10 mouse cellular contexts compared by ENCODE assay signal in the genomic region with DNA sequence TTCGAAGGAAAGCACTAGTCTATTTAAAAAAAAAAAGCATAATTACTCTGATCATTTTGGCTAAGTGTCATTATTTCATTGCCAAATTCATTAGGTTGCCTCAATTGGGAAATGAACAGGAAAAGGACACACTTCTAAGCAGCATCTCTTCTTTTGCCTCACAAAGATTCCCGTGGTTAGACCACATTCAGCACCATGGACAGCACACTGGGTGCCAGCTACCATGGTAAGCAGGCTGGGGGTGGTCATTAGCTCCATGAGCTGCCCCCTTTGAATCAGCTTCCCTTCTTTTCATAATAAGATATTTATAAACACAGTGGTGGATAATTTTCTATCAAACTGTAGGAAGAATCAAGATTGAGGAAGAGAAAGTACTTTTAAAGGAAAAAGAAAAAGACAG. TPM values are rescaled to one million over a fixed set of nuclear protein-coding genes. Genes with fewer than 3 reads are reported as not detected.
A peak's percentile ranks its signal among the peaks of the same experiment; 100 is the strongest.
DNase-seq lines count a peak whose midpoint lies in the region; ATAC-seq and TF ChIP-seq lines count a peak whose summit lies in the region.
"Had no signal": no experiment of that assay in that cellular context is flagged by ENCODE, and none has a peak within 500 bp of the region (broad histone marks: within the 10 kb centered on the region; RNA-seq: fewer than 3 reads in every experiment).

No protein-coding gene starts in this region.

- ATAC-seq in kidney, embryonic 14.5 days (ENCODE audit: low FRiP score, low TSS enrichment): no peak

- H3K4me1 ChIP-seq in kidney, embryonic 14.5 days (ENCODE audit: control insufficient read depth, insufficient read depth, low read length): no peaks in the 10 kb centered on the region
- no peaks in the 10 kb centered on the region for H3K4me1 ChIP-seq in ES-E14 (ENCODE audit: control insufficient read depth in 2 of 2, insufficient read depth in 2 of 2, low read length in 2 of 2, poor library complexity in 1 of 2)
- H3K4me1 ChIP-seq: limb, embryonic 15.5 days had no signal

- H3K4me3 ChIP-seq in kidney, embryonic 14.5 days (ENCODE audit: low read length): no peak overlapping the region
- H3K4me3 ChIP-seq in ES-E14 (ENCODE audit: insufficient read depth in 1 of 2, low read depth in 1 of 2, low read length in 2 of 2, poor library complexity in 1 of 2, severe bottlenecking in 1 of 2): no peak overlapping the region
- H3K4me3 ChIP-seq: limb, embryonic 15.5 days; neural tube, embryonic 13.5 days had no signal

- no peak overlapping the region for H3K27ac ChIP-seq in kidney, embryonic 14.5 days (ENCODE audit: low read depth, low read length)
- H3K27ac ChIP-seq in ES-E14 (ENCODE audit: insufficient read depth, low read depth, low read length, poor library complexity, severe bottlenecking): no peak overlapping the region
- H3K27ac ChIP-seq: limb, embryonic 15.5 days; neural tube, embryonic 13.5 days had no signal

- no peaks in the 10 kb centered on the region for H3K9me3 ChIP-seq in kidney, embryonic 14.5 days (ENCODE audit: control insufficient read depth, low read length)
- no peaks in the 10 kb centered on the region for H3K9me3 ChIP-seq in ES-E14 (ENCODE audit: control insufficient read depth, insufficient read depth, low read depth, low read length)
- H3K9me3 ChIP-seq: limb, embryonic 15.5 days; neural tube, embryonic 13.5 days had no signal

- H3K9ac ChIP-seq in kidney, embryonic 14.5 days (ENCODE audit: low read depth, low read length): no peak overlapping the region
- no peak overlapping the region for H3K9ac ChIP-seq in ES-E14 (ENCODE audit: insufficient read depth, low read depth, low read length, poor library complexity, severe bottlenecking)
- H3K9ac ChIP-seq: limb, embryonic 15.5 days; neural tube, embryonic 13.5 days had no signal

- in situ Hi-C loops in ES-E14 (cut with MboI; ENCODE audit: low sequenced_read_pairs in 2 of 2, unreplicated experiment in 2 of 2): no loop called here

- 39% methylated on average over 2 of the region's 2 CpGs for WGBS in kidney, embryonic 14.5 days

- no peak overlapping the region for H3K4me2 ChIP-seq in kidney, embryonic 14.5 days (replicated peaks; ENCODE audit: low read depth, low read length)
- H3K4me2 ChIP-seq: limb, embryonic 15.5 days; neural tube, embryonic 13.5 days had no signal

- DNase-seq in kidney, adult 9 months: peak; percentile 2
- peak; percentile 26 for DNase-seq in ES-E14 (ENCODE audit: low read depth, low spot score)
- peak; percentile 35 for DNase-seq in R1 (ENCODE audit: low read depth, low spot score)
- DNase-seq in hindlimb bud, embryonic 11.5 days (ENCODE audit: extremely low spot score, low read depth, low spot score): peak; percentile 20
- DNase-seq in right cerebral cortex, postnatal 25 days: no peak
- no peak for DNase-seq in right cerebral cortex, postnatal 10 days (ENCODE audit: low spot score in 2 of 2)

- H3K36me3 ChIP-seq in kidney, embryonic 14.5 days (ENCODE audit: control insufficient read depth, insufficient read depth, low read length): no peaks in the 10 kb centered on the region
- no peaks in the 10 kb centered on the region for H3K36me3 ChIP-seq in ES-E14 (ENCODE audit: control insufficient read depth, insufficient read depth, low read length, poor library complexity, severe bottlenecking)
- H3K36me3 ChIP-seq: limb, embryonic 15.5 days; neural tube, embryonic 13.5 days had no signal

- no peaks in the 10 kb centered on the region for H3K27me3 ChIP-seq in kidney, embryonic 14.5 days (ENCODE audit: control insufficient read depth, insufficient read depth, low read length)
- H3K27me3 ChIP-seq: limb, embryonic 15.5 days; neural tube, embryonic 13.5 days had no signal

TF ChIP-seq in ES-E14, 5 proteins besides CTCF, POLR2A, EP300 and RAD21:
- TF ChIP-seq CHD2 (IDR thresholded peaks at IDR 0.05; ENCODE audit: low read depth, low read length): no peak
- no peak for TF ChIP-seq ZNF384 (IDR thresholded peaks at IDR 0.05; ENCODE audit: low read depth, low read length)
- no peak for TF ChIP-seq ZC3H11A (IDR thresholded peaks at IDR 0.05; ENCODE audit: borderline replicate concordance, low read depth, low read length)
- no peak for TF ChIP-seq HCFC1 (IDR thresholded peaks at IDR 0.05; ENCODE audit: borderline replicate concordance, insufficient read depth, low read length)
- TF ChIP-seq MAFK (IDR thresholded peaks at IDR 0.05; ENCODE audit: insufficient read depth, low read depth, low read length): no peak

RNA-seq across cellular contexts. Expression of gene Dcx, which starts 28.4 kb away (rescaled TPM):
- 4.5 and 6.9 TPM in 2 replicates for polyA plus RNA-seq in kidney, embryonic 14.5 days (2014; fragmentation: Nextera tagmentation; extraction: Ambion mirVana)
- not detected in 2 replicates for total RNA-seq in ES-E14 (2012; rRNA removed)
- total RNA-seq: hematopoietic stem cell, adult 5-6 weeks had no signal

Comparison
In these comparisons a context has a peak if more than half of its experiments do, and no peak if none do; other contexts are left out.
1. DNase-seq: peak in kidney, adult 9 months (single experiment), ES-E14 (single experiment), R1 (single experiment) and hindlimb bud, embryonic 11.5 days (single experiment); none in right cerebral cortex, postnatal 25 days (single experiment) and right cerebral cortex, postnatal 10 days (0 of 2).